Mouse (Mus musculus): ENCODE data around the gene Stx1a.

DNA sequence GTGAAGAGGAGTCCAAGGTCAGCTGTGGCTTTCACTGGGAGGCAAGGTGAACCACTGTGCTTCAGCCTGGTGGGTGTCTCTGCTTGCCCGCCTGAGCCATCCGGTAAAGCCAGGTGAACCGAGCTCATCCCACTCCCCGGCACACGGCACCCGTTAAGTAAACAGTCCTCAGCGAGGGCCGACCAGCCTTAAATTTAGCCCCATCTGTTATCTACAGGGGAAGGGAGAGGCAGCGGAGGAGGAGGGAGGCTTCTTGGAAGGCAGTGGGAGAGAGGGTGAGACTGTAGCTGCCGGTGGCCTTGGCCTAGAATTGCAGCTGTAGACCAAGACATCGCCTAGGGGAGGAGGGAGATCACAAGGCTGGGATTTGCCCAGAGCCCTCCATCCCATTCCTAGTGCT lies 17.5 kb downstream of the Stx1a start:
- TF ChIP-seq POLR2A (IDR thresholded peaks at IDR 0.05; ENCODE audit: borderline replicate concordance, insufficient read depth, low read length) (no peak), CTCF (IDR thresholded peaks at IDR 0.05; ENCODE audit: borderline replicate concordance, insufficient read depth, low read depth, low read length) (no peak)
